Mouse (Mus musculus) erythroblast, embryonic 14.5 days (primary cell): Measurements from ENCODE around the gene Fam229a.

ENCODE experiments used
- GATA1 ChIP-seq: IDR thresholded peaks from 2 replicates; pipeline ENCODE4 v1.6.1; 2012; ENCODE audit warnings: low read length, inconsistent platforms, mixed read lengths
- TAL1 ChIP-seq: IDR thresholded peaks from 3 replicates; pipeline ENCODE4 v1.6.1; 2012; ENCODE audit warnings: low read length, inconsistent platforms, mixed read lengths

GRCm38 (mm10) chr4:129508834-129509600 is 18.0 kb downstream of the Fam229a start:
- no peak for TF ChIP-seq GATA1
- TF ChIP-seq TAL1 = no peak
